Mouse (Mus musculus) heart, embryonic 11.5 days (tissue): ENCODE results near the gene Tln2. TPM values are rescaled to one million over a fixed set of nuclear protein-coding genes. Genes with fewer than 3 reads are reported as not detected.

Experiments
- ATAC-seq: fragments of 200-750 bp; cut with Nextera tagmentation; replicated peaks from 2 replicates; pipeline ENCODE4 v1.8.0; 2017; ENCODE audit warnings: moderate library complexity; ENCODE audit not compliant: insufficient number of reproducible peaks, low FRiP score, low TSS enrichment
- H3K27ac ChIP-seq: fragments of 300-500 bp; sonication (generic); 2 replicates; pipeline ENCODE4 v1.5.1; 2014; ENCODE audit warnings: mild to moderate bottlenecking, low read depth, low read length
- H3K27me3 ChIP-seq: fragments of 300-500 bp; sonication (generic); 2 replicates; pipeline ENCODE4 v1.6.1; 2014; ENCODE audit warnings: mild to moderate bottlenecking, low read length, mixed read lengths; ENCODE audit not compliant: control insufficient read depth, insufficient read depth
- H3K36me3 ChIP-seq: fragments of 300-500 bp; sonication (generic); 2 replicates; pipeline ENCODE4 v1.6.1; 2014; ENCODE audit warnings: mild to moderate bottlenecking, low read length, moderate library complexity, mixed read lengths; ENCODE audit not compliant: control insufficient read depth, insufficient read depth
- H3K4me1 ChIP-seq: fragments of 300-500 bp; sonication (generic); 2 replicates; pipeline ENCODE4 v1.6.1; 2014; ENCODE audit warnings: low read length; ENCODE audit not compliant: control insufficient read depth, insufficient read depth
- H3K4me2 ChIP-seq: fragments of 300-500 bp; sonication (generic); 2 replicates; pipeline ENCODE4 v1.6.1; 2014; ENCODE audit warnings: mild to moderate bottlenecking, moderate library complexity
- H3K4me3 ChIP-seq: fragments of 300-500 bp; sonication (generic); 2 replicates; pipeline ENCODE4 v1.5.1; 2014; ENCODE audit warnings: low read depth, low read length
- H3K9ac ChIP-seq: fragments of 300-500 bp; sonication (generic); 2 replicates; pipeline ENCODE4 v1.6.1; 2014; ENCODE audit warnings: mild to moderate bottlenecking, low read depth, low read length, moderate library complexity
- H3K9me3 ChIP-seq: fragments of 300-500 bp; sonication (generic); replicated peaks from 2 replicates; pipeline ENCODE4 v1.6.1; 2016; ENCODE audit warnings: low read length; ENCODE audit not compliant: control insufficient read depth
- WGBS: fragments of 180-500 bp; shearing (Covaris S2); extraction: QIAGEN DNeasy Blood & Tissue Kit; methylation state at CpG from one replicate; pipeline ENCODE4 v1.1.7; 2014; ENCODE audit not compliant: insufficient replicate concordance; 5-methylcytosine and 5-hydroxymethylcytosine counted together
- polyA plus RNA-seq: library from polyadenylated mRNA; unstranded; fragments of >200 nt; fragmentation: Nextera tagmentation; extraction: Ambion mirVana; gene quantifications from 2 replicates; pipeline ENCODE4 v1.2.1, GENCODE M21; 2014

The Tln2 gene
- polyA plus RNA-seq, 1 experiment from 2014 or later: 43.8 TPM

DNA sequence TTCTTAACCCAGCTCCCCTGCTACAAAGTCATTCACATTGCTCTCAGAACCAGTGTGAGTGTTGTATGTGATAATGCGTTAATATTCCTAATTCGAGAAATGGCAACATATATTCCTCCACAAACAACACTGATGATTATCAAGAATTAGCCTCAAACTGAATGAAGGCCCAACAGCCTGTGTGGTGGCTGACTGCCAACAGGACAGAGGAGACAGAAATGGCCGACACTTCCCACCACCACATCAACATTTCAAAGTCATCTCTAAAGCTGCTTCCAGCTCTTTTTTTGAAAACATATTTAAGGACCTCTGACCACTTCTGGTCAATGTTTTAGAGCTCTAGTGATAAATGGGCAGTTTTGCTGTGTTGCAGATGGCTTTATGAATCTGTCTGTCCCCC lies 161.7 kb downstream of the Tln2 start:
- Histone ChIP-seq H3K9me3 (no peaks in the 10 kb centered on the region), H3K4me3 (no peak overlapping the region), H3K4me2 (no peak overlapping the region), H3K27me3 (no peaks in the 10 kb centered on the region), H3K27ac (no peak overlapping the region), H3K9ac (no peak overlapping the region), H3K36me3 (no peaks in the 10 kb centered on the region), H3K4me1 (no peaks in the 10 kb centered on the region)
- WGBS: 87% methylated on average over 3 of the region's 3 CpGs
- no peak for ATAC-seq

DNA sequence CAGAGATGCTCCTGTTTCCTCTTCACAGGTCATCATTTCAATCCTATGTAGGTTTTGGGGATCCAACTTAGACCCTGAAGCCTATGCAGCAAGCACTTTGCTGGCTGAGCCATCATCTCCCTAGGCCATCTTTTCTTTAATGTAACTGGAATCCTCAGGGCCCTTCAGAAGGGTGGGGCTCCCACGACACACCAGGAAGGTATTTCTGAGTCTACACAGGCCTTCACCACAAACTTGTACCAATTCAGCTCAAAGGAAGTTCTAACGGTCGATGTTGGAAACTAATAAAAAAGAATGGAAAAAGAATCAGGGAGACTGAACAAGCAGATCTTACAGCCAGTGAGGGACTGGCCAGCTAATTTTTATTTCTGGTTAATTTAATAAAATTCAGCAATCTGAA lies 163.1 kb downstream of the Tln2 start:
- H3K4me1 ChIP-seq: no peaks in the 10 kb centered on the region
- H3K9me3 ChIP-seq: no peaks in the 10 kb centered on the region
- WGBS: 80% methylated on average over 3 of the region's 3 CpGs
- no peak overlapping the region for H3K9ac ChIP-seq
- no peaks in the 10 kb centered on the region for H3K27me3 ChIP-seq
- H3K36me3 ChIP-seq: no peaks in the 10 kb centered on the region
- H3K4me3 ChIP-seq: no peak overlapping the region
- H3K27ac ChIP-seq: no peak overlapping the region
- ATAC-seq: no peak
- H3K4me2 ChIP-seq: no peak overlapping the region

GRCm38 (mm10) chr9:67384028-67384590 lies 175.4 kb downstream of the Tln2 start:
- Histone ChIP-seq H3K27me3 (no peaks in the 10 kb centered on the region), H3K4me3 (no peak overlapping the region), H3K4me2 (no peak overlapping the region), H3K36me3 (0 out of 2 replicates have a peak, but pooled peaks cover 3% of the 10 kb centered on the region), H3K4me1 (no peaks in the 10 kb centered on the region), H3K9me3 (no peaks in the 10 kb centered on the region), H3K9ac (no peak overlapping the region), H3K27ac (no peak overlapping the region)
- no peak for ATAC-seq
- WGBS: 82% methylated on average over 9 of the region's 9 CpGs

- ATAC-seq: no peak
- Histone ChIP-seq H3K4me2 (no peak overlapping the region), H3K9ac (no peak overlapping the region), H3K27ac (no peak overlapping the region), H3K4me1 (no peaks in the 10 kb centered on the region), H3K9me3 (no peaks in the 10 kb centered on the region), H3K4me3 (no peak overlapping the region), H3K27me3 (no peaks in the 10 kb centered on the region), H3K36me3 (0 out of 2 replicates have a peak, but pooled peaks cover 3% of the 10 kb centered on the region)
- WGBS: 41% methylated on average over 5 of the region's 5 CpGs
Observed at GRCm38 (mm10) chr9:67380095-67380494, 179.4 kb downstream of the Tln2 start.

- Histone ChIP-seq H3K4me1 (no peaks in the 10 kb centered on the region), H3K36me3 (0 out of 2 replicates have a peak, but pooled peaks cover 3% of the 10 kb centered on the region), H3K27ac (no peak overlapping the region), H3K4me2 (no peak overlapping the region), H3K9ac (no peak overlapping the region), H3K4me3 (no peak overlapping the region), H3K27me3 (no peaks in the 10 kb centered on the region), H3K9me3 (no peaks in the 10 kb centered on the region)
- ATAC-seq: no peak
- 89% methylated on average over 5 of the region's 5 CpGs for WGBS
Observed at GRCm38 (mm10) chr9:67378772-67379171, 180.7 kb downstream of the Tln2 start.

- no peak overlapping the region for H3K4me2 ChIP-seq
- WGBS: 84% methylated on average over 3 of the region's 3 CpGs
- H3K4me3 ChIP-seq: no peak overlapping the region
- peaks cover 2% of the 10 kb centered on the region; the same call in 1 of the 2 replicates for H3K36me3 ChIP-seq
- no peak for ATAC-seq
- no peaks in the 10 kb centered on the region for H3K27me3 ChIP-seq
- H3K9me3 ChIP-seq: no peaks in the 10 kb centered on the region; the same call in 1 of the 2 replicates
- no peak overlapping the region for H3K27ac ChIP-seq
- H3K4me1 ChIP-seq: no peaks in the 10 kb centered on the region
- H3K9ac ChIP-seq: no peak overlapping the region
Observed at GRCm38 (mm10) chr9:67368078-67368477, 191.4 kb downstream of the Tln2 start.

DNA sequence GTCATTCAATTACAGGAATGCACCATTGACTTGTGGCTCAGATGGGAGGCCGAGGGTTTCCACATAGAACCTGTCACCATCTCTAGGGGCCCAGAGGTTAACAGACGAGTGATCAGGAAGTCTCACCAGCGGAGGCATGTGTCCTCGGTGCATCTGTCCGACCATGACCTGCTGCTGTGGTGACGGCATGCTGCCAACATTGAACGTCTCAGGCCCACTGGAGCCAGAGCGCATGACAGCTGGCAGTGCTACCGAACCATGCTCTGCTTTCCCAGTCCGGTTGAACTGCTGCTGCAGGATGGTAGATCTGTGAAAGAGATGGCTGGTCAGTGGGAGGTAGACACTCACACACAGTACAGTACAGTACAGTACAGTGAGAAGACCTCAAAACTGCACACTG lies 197.0 kb downstream of the Tln2 start:
- Histone ChIP-seq H3K36me3 (peaks cover 4% of the 10 kb centered on the region; the same call in 1 of the 2 replicates), H3K9ac (no peak overlapping the region), H3K4me1 (no peaks in the 10 kb centered on the region), H3K4me2 (no peak overlapping the region), H3K4me3 (no peak overlapping the region), H3K27me3 (no peaks in the 10 kb centered on the region), H3K9me3 (no peaks in the 10 kb centered on the region), H3K27ac (no peak overlapping the region)
- ATAC-seq: no peak
- 85% methylated on average over 10 of the region's 10 CpGs for WGBS

GRCm38 (mm10) chr9:67362053-67362452 lies 197.4 kb downstream of the Tln2 start:
- H3K4me1 ChIP-seq: no peaks in the 10 kb centered on the region
- H3K9me3 ChIP-seq: no peaks in the 10 kb centered on the region
- no peak overlapping the region for H3K4me2 ChIP-seq
- no peak overlapping the region for H3K4me3 ChIP-seq
- ATAC-seq: no peak
- H3K36me3 ChIP-seq: peaks cover 4% of the 10 kb centered on the region; the same call in 1 of the 2 replicates
- no peak overlapping the region for H3K9ac ChIP-seq
- WGBS: 85% methylated on average over 2 of the region's 2 CpGs
- H3K27me3 ChIP-seq: no peaks in the 10 kb centered on the region
- no peak overlapping the region for H3K27ac ChIP-seq

- H3K9me3 ChIP-seq: no peaks in the 10 kb centered on the region
- H3K4me2 ChIP-seq: no peak overlapping the region
- H3K9ac ChIP-seq: no peak overlapping the region
- H3K27me3 ChIP-seq: no peaks in the 10 kb centered on the region
- H3K4me1 ChIP-seq: no peaks in the 10 kb centered on the region
- no peak overlapping the region for H3K27ac ChIP-seq
- no peak for ATAC-seq
- WGBS: 76% methylated on average over 5 of the region's 5 CpGs
- H3K36me3 ChIP-seq: peaks cover 4% of the 10 kb centered on the region; the same call in 1 of the 2 replicates
- H3K4me3 ChIP-seq: no peak overlapping the region
Observed at GRCm38 (mm10) chr9:67361511-67361910, 198.0 kb downstream of the Tln2 start.
